Mouse (Mus musculus): Measurements from ENCODE around the gene Cbx4. TPM values are rescaled to one million over a fixed set of nuclear protein-coding genes. Genes with fewer than 3 reads are reported as not detected.

Gene Cbx4
- total RNA-seq, 2 experiments from 2014 or later, result 22.1 to 22.6 TPM

DNA sequence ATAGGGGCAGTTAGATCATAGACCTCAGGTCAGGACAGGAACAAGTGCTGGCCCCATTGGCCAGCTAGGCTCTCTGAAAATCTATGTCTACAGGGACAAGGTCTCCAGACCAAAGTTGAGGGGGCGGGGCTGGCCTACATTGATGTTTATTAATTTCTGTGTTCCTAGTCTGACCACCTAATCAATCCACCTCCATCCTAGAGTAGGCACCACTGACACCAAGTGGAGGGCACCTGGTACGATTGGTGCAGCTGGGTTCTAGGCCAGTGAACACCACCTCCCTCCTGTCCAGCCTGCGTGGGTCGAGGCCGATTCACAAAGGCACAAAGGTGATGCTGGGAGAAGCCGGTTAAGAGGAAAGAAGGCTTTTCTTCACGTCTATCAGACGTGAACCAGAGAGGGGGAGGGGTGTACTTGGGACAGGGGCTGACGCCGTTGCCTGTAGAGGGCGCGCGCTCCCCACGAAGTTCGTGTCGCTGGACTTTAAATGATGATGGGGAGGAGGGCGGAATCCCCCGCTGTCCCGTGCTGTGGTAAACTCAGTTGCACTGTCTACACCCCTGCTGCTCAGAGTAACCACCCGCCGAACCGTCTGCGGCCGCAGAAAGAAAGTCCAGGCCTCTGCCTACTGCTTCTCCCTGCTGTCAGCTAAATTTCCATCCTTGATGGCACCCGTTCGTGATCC lies 52.0 kb downstream of the Cbx4 start:
- intact Hi-C loops (cut with DNase I), result loop anchor here (2.0 to 5.0 kb wide), 2 partner anchors 37 to 157 kb away; no protein-coding TSS in a partner anchor
- peak; percentile 89 to 94 for DNase-seq

Other genes with a start within 250 kb of the Cbx4 start
- gene Rbfox3, start 174.6 kb downstream of the Cbx4 start, total RNA-seq (2021), result under 1 TPM in 1 of 2 experiments, not detected in 1; 0.36 TPM
- not detected for gene Enpp7, start 98.0 kb downstream of the Cbx4 start, total RNA-seq (2021)
- gene Cbx2, start 63.3 kb downstream of the Cbx4 start, total RNA-seq (2021), result 1 to 10 TPM; 5.2 to 6.8 TPM
- 1 to 10 TPM; 5.6 to 7.5 TPM for gene Cbx8, start 45.3 kb downstream of the Cbx4 start, total RNA-seq (2021)
- 10 to 100 TPM; 66.3 to 67.2 TPM for gene Tbc1d16, start 142.3 kb upstream of the Cbx4 start, total RNA-seq (2021)
- gene Ccdc40, start 142.4 kb upstream of the Cbx4 start, total RNA-seq (2021), result under 1 TPM in 1 of 2 experiments, not detected in 1; 0.22 TPM
- 10 to 100 TPM; 56.7 to 58.4 TPM for gene Gaa, start 181.7 kb upstream of the Cbx4 start, total RNA-seq (2021)
- 100 to 1,000 TPM; 105 to 112 TPM for gene Eif4a3, start 213.9 kb upstream of the Cbx4 start, total RNA-seq (2021)
- under 1 TPM; 0.07 to 0.12 TPM for gene Card14, start 221.5 kb upstream of the Cbx4 start, total RNA-seq (2021)

Data from heart, postnatal 10 days (tissue).